Mouse (Mus musculus) urinary bladder, adult 2 months (tissue): ENCODE results near the gene Olfr65. TPM values are rescaled to one million over a fixed set of nuclear protein-coding genes. Genes with fewer than 3 reads are reported as not detected.

Experiments used
- DNase-seq: peaks from one replicate; pipeline ENCODE4 v3.0.0; 2022; ENCODE audit warnings: low spot score
- polyA plus RNA-seq: library from polyadenylated mRNA; depleted of rRNA; stranded (reverse); fragments of >200 nt; gene quantifications from 2 replicates; pipeline ENCODE4 v1.2.3, GENCODE M21; 2012; rRNA removed

Olfr65 gene
- polyA plus RNA-seq = not detected in 2 replicates

DNA sequence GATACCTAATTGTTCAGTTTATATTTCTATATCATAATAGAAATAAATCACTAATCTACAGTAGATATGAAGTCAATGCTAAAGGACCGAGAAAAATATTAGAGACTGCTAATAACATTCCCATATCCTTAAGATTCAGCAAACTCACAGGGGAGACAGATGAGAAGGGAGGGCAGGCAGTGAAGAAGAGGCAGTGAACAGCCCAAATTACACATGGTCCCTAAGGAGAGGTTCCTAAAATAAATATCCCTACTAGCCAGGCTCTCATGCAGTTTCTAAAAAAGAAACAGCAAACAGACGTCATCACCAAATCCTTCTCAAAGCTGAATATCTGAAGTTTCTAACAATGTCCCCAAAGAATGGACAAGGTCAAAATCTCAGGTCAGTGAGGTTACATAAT is at the start of gene Olfr65:
TSS of gene Olfr65 (plus strand) at position 301 of the 400 bp plus-strand sequence.
- no peak for DNase-seq

DNA sequence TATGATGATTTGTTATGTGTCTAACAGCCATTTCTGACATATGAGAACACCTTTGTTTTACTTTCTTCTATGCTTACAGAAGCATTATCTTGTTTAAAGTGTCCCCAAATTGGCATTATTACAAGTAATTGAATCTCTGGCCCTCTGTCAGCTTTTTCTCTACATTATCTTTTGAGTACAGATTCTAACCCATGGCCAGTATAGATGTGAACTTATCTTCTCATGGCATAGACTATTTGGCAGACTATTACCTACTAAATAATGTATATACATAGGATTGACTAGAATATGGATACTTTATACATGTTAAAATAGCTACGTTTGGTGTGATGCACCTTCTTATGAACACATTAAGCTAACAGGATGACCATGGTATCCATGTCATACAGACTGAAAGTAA is 48.6 kb upstream of the Olfr65 start:
- no peak for DNase-seq

GRCm38 (mm10) chr7:103859076-103859475 is 44.2 kb upstream of the Olfr65 start:
- no peak for DNase-seq

- no peak for DNase-seq
Observed at GRCm38 (mm10) chr7:103860855-103861254, 42.4 kb upstream of the Olfr65 start.

- no peak for DNase-seq
Observed at GRCm38 (mm10) chr7:103861531-103861930, 41.8 kb upstream of the Olfr65 start.

GRCm38 (mm10) chr7:103865716-103866115 is 37.6 kb upstream of the Olfr65 start:
- DNase-seq = no peak

DNA sequence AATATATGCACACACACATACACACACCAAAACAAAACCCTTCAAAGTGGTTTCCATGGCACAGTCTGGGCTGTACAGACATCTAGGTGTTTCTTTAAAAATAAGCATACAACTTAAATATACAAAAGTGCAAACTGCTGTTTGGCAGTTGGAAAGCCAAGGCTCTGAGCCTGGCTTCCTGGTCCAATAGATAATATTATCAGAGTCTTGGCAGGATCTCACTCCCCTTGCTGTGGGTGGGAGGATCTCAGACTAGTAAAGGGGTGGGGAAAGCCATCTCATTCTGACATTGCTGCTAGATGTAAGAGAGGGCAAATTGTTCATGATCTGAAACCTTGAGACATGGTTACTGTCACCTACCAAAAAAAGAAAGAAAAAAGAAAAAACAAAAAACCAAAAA is 32.6 kb upstream of the Olfr65 start:
- DNase-seq = no peak

GRCm38 (mm10) chr7:103873064-103873463 is 30.2 kb upstream of the Olfr65 start:
- no peak for DNase-seq

DNA sequence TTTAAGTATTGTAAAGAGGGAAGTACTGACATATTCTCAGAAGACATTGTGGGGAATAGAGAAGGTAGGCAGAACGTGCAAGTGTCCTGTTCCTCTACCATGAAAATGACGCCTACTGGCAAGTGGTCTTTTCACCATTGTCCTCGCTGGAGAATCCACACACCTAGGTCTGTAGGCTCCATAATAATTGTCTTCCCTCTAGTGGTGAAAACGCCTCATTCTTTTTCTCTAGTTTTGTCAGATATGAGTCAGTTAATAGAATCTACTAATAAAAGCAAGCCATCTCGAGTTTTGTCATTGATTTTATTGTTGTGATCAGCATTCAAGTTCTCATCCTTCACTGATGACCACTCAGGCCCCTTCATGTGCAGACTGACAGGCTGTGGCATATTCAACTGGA is 28.8 kb upstream of the Olfr65 start:
- no peak for DNase-seq

- DNase-seq = no peak
Observed at GRCm38 (mm10) chr7:103877093-103877492, 26.2 kb upstream of the Olfr65 start.

GRCm38 (mm10) chr7:103886152-103886551 is 17.1 kb upstream of the Olfr65 start, which contains the start of gene Olfr66:
Olfr66 (minus strand) TSS chr7:103886252.
- DNase-seq = no peak

- DNase-seq = no peak
Observed at GRCm38 (mm10) chr7:103894385-103894784, 8.9 kb upstream of the Olfr65 start, which contains the start of gene Olfr64. Olfr64 (minus strand) TSS chr7:103894485.

DNA sequence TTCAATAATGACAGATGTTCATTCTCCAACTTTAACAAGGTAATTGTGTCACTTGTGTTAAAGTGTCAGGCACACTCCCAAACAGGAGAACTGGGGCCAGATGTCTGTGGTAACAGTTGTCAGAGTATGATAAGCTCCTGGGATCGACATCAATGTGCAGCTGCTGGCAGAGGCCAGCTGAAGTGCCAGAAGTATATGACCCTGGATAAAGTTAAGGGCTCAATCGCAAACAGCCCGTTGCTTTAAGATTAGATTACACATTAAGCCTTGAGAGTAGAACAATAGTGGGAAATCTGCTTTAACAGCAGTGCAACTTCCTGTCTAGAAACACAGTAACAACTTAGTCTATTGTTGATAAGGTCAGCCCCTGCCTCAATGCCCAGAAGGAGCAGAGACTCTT is 6.8 kb downstream of the Olfr65 start:
- no peak for DNase-seq

DNA sequence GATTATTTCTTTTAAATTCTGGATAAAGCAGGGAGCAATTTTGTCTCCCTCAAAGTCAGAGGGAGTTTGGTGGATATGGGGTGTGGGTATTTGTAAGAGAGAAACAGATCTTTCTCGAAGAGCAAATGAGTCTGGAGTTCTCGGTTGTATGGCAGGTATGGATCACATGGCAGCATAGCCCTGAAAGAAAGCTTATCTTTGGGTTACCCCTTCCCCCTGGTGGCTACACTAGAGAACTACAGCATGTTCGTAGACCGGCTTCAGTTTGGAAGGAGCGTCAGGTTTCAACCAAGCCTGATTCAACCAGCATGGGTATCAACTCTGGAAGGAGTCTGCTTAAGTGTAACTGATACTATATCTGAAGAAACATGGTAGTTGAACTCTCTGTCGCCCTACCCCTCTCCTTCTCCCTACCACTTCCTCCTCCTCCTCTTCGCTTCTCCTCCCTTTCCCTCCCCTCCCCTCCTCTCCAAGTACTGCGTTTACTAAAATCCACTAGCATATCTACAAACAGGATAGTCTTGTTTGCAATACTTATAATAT is 9.8 kb downstream of the Olfr65 start:
- no peak for DNase-seq

DNA sequence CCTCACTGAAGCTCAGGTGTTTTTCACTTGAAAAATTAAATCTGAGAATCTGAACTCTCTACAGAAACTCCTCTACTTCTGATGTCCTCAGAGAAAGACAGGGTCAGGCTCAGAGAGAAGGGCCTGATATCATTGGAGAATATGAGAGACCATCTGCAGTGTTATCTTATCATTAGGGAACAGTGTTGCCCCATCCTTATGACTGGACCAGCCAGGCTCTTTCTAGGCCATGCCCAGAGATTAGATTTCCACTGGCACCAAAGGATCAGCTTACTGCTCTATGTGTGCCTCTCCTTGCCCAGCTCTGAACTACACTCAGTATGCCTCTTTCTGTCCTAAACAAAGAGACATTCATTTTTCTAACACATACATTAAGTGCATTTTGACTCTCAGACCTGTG is 12.1 kb downstream of the Olfr65 start:
- DNase-seq = no peak

- DNase-seq = no peak
Observed at GRCm38 (mm10) chr7:103928525-103928924, 25.2 kb downstream of the Olfr65 start, which contains the start of gene Olfr631. Olfr631 (plus strand) TSS chr7:103928825.

DNA sequence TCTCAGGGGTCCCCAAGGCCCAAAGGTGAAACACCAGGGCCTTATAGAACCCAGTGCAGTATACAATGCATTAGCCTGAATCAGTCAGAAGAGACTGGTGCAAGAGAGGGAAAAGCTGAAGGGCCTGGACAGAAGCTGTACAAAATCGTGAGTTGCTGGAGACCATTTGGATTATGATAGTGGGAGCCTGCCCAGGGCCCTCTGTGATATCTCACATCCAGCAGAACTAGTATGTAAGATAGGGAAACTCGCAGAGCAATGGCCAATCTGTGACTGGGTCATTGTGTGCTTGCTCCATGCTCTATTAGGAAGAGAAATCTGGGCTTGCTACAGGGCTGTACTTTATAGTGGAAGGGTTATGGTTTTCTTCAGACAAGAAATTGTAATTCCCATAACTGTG is 31.0 kb downstream of the Olfr65 start, which contains the start of gene Olfr632:
TSS of gene Olfr632 (plus strand) at position 84 of the 400 bp plus-strand sequence.
- no peak for DNase-seq

- no peak for DNase-seq
Observed at GRCm38 (mm10) chr7:103942730-103943129, 39.4 kb downstream of the Olfr65 start.

GRCm38 (mm10) chr7:103944137-103944536 is 40.9 kb downstream of the Olfr65 start, which contains the start of gene Olfr633:
Olfr633 (plus strand) TSS chr7:103944437.
- no peak for DNase-seq

Other genes starting within 250 kb of the Olfr65 start
- not detected in 2 replicates for gene Olfr623, start 239.8 kb upstream of the Olfr65 start, polyA plus RNA-seq
- gene Olfr624, start 232.3 kb upstream of the Olfr65 start, polyA plus RNA-seq = 0.01 and 0.03 TPM in 2 replicates
- not detected in 2 replicates for gene Olfr625-ps1, start 220.8 kb upstream of the Olfr65 start, polyA plus RNA-seq
- not detected in 2 replicates for gene Olfr243, start 188.8 kb upstream of the Olfr65 start, polyA plus RNA-seq
- not detected in 2 replicates for gene Olfr628, start 173.1 kb upstream of the Olfr65 start, polyA plus RNA-seq
- not detected in 2 replicates for gene Olfr629, start 158.5 kb upstream of the Olfr65 start, polyA plus RNA-seq
- gene Olfr630, start 146.2 kb upstream of the Olfr65 start, polyA plus RNA-seq = not detected in 2 replicates
- not detected in 2 replicates for gene Olfr69, start 131.9 kb upstream of the Olfr65 start, polyA plus RNA-seq
- not detected in 2 replicates for gene Olfr68, start 123.8 kb upstream of the Olfr65 start, polyA plus RNA-seq
- gene Olfr67, start 111.7 kb upstream of the Olfr65 start, polyA plus RNA-seq = not detected in 2 replicates
- 33.8 and 35.3 TPM in 2 replicates for gene Hbb-bt, start 89.5 kb upstream of the Olfr65 start, polyA plus RNA-seq
- gene Hbb-bs, start 75.4 kb upstream of the Olfr65 start, polyA plus RNA-seq = 257 and 296 TPM in 2 replicates
- gene Hbb-bh2, start 63.0 kb upstream of the Olfr65 start, polyA plus RNA-seq = not detected in 2 replicates
- 0.15 and 0.18 TPM in 2 replicates for gene Hbb-bh1, start 60.3 kb upstream of the Olfr65 start, polyA plus RNA-seq
- gene Hbb-y, start 50.3 kb upstream of the Olfr65 start, polyA plus RNA-seq = 0.29 and 0.55 TPM in 2 replicates
- not detected in 2 replicates for gene Olfr66, start 17.2 kb upstream of the Olfr65 start, polyA plus RNA-seq
- not detected in 2 replicates for gene Olfr64, start 9.0 kb upstream of the Olfr65 start, polyA plus RNA-seq
- not detected in 2 replicates for gene Olfr631, start 25.3 kb downstream of the Olfr65 start, polyA plus RNA-seq
- not detected in 2 replicates for gene Olfr632, start 30.9 kb downstream of the Olfr65 start, polyA plus RNA-seq
- not detected in 2 replicates for gene Olfr633, start 41.0 kb downstream of the Olfr65 start, polyA plus RNA-seq
- not detected in 2 replicates for gene Olfr635, start 67.7 kb downstream of the Olfr65 start, polyA plus RNA-seq
- not detected in 2 replicates for gene Olfr638, start 95.3 kb downstream of the Olfr65 start, polyA plus RNA-seq
- gene Olfr639, start 113.8 kb downstream of the Olfr65 start, polyA plus RNA-seq = not detected in 2 replicates
- gene Olfr640, start 122.1 kb downstream of the Olfr65 start, polyA plus RNA-seq = not detected in 2 replicates
- gene Olfr641, start 132.0 kb downstream of the Olfr65 start, polyA plus RNA-seq = not detected in 2 replicates
- not detected in 2 replicates for gene Olfr642, start 149.2 kb downstream of the Olfr65 start, polyA plus RNA-seq
- gene 4930516K23Rik, start 158.0 kb downstream of the Olfr65 start, polyA plus RNA-seq = not detected in 2 replicates
- gene Olfr644, start 168.4 kb downstream of the Olfr65 start, polyA plus RNA-seq = not detected in 2 replicates
- gene Olfr645, start 182.0 kb downstream of the Olfr65 start, polyA plus RNA-seq = not detected in 2 replicates
- not detected in 2 replicates for gene Olfr646, start 201.4 kb downstream of the Olfr65 start, polyA plus RNA-seq
- gene Ubqln5, start 226.3 kb downstream of the Olfr65 start, polyA plus RNA-seq = not detected in 2 replicates
- gene Olfr643, start 233.9 kb downstream of the Olfr65 start, polyA plus RNA-seq = not detected in 2 replicates
- not detected in 2 replicates for gene Ubqln3, start 239.8 kb downstream of the Olfr65 start, polyA plus RNA-seq
- gene Ubqlnl, start 247.1 kb downstream of the Olfr65 start, polyA plus RNA-seq = not detected in 2 replicates